Mouse (Mus musculus) olfactory bulb, adult 2 months (tissue): Measurements from ENCODE around the gene Orc3. TPM values are rescaled to one million over a fixed set of nuclear protein-coding genes. Genes with fewer than 3 reads are reported as not detected.
A peak's percentile ranks its signal among the peaks of the same experiment; 100 is the strongest.

Experiments
- H3K27ac ChIP-seq: fragments of 200-500 bp; 2 replicates; pipeline ENCODE4 v1.5.1; 2012; ENCODE audit warnings: low read depth, low read length; ENCODE audit not compliant: insufficient read depth
- H3K4me1 ChIP-seq: fragments of 200-500 bp; 2 replicates; pipeline ENCODE4 v1.6.1; 2012; ENCODE audit warnings: low read length; ENCODE audit not compliant: control insufficient read depth, insufficient read depth
- H3K4me3 ChIP-seq: fragments of 200-500 bp; 2 replicates; pipeline ENCODE4 v1.5.1; 2012; ENCODE audit warnings: mild to moderate bottlenecking, low read depth, low read length, moderate library complexity; ENCODE audit not compliant: insufficient read depth
- CTCF ChIP-seq: fragments of 200-500 bp; IDR thresholded peaks from 2 replicates; pipeline ENCODE4 v1.5.1; 2012; ENCODE audit warnings: low read depth, mild to moderate bottlenecking, low read length, moderate library complexity; ENCODE audit not compliant: insufficient read depth
- POLR2A ChIP-seq: fragments of 200-500 bp; IDR thresholded peaks from 2 replicates; pipeline ENCODE4 v1.6.1; 2012; ENCODE audit warnings: mild to moderate bottlenecking, low read depth, low read length, moderate library complexity; ENCODE audit not compliant: insufficient read depth
- WGBS: fragments of 180-500 bp; shearing (Covaris S2); methylation state at CpG from one replicate; pipeline ENCODE4 v1.1.7; 2018; 5-methylcytosine and 5-hydroxymethylcytosine counted together
- polyA plus RNA-seq: library from polyadenylated mRNA; stranded (reverse); fragments of >200 nt; gene quantifications from 2 replicates; pipeline ENCODE4 v1.2.4, GENCODE M21; 2012; ENCODE audit warnings: low replicate concordance; ENCODE audit not compliant: missing spikeins, insufficient read depth, insufficient read length

Gene Orc3
- polyA plus RNA-seq, 1 experiment, result not detected

DNA sequence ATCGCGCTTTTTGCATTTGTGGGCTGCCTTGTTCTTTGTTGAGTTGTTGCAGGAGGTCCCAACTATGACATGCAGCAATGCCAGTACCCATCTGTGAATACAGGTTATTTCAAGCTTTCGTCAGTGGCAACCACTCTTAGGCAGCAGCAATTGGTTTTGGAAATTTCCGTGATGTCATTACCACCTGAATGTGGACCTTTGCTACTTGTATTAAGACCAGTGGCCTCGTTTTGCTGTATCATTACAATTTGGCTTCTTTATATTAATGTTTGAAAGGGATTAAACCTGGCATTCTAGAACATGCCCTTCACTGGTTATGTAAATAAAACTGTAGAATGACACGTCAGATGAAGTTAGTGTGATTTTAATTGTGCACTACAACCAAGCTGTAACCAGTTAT is 48.5 kb downstream of the Orc3 start:
- WGBS, result 74% methylated on average over 6 of the region's 6 CpGs
- Histone ChIP-seq H3K4me1 (no peaks in the 10 kb centered on the region), H3K4me3 (no peak overlapping the region), H3K27ac (no peak overlapping the region)
- TF ChIP-seq CTCF, result no peak
- no peak for TF ChIP-seq POLR2A

- no peak overlapping the region for H3K4me3 ChIP-seq
- no peaks in the 10 kb centered on the region for H3K4me1 ChIP-seq
- H3K27ac ChIP-seq, result no peak overlapping the region
- WGBS, result 36% methylated on average over 4 of the region's 4 CpGs
- no peak for TF ChIP-seq POLR2A
- TF ChIP-seq CTCF, result no peak
These were observed 53.8 kb downstream of the Orc3 start for GRCm38 (mm10) chr4:34560971-34561370.

- Histone ChIP-seq H3K27ac (no peak overlapping the region), H3K4me1 (peaks cover 5% of the 10 kb centered on the region; the same call in 1 of the 2 replicates), H3K4me3 (no peak overlapping the region)
- TF ChIP-seq CTCF (no peak), POLR2A (no peak)
These were observed 58.6 kb downstream of the Orc3 start for GRCm38 (mm10) chr4:34556183-34556582.

DNA sequence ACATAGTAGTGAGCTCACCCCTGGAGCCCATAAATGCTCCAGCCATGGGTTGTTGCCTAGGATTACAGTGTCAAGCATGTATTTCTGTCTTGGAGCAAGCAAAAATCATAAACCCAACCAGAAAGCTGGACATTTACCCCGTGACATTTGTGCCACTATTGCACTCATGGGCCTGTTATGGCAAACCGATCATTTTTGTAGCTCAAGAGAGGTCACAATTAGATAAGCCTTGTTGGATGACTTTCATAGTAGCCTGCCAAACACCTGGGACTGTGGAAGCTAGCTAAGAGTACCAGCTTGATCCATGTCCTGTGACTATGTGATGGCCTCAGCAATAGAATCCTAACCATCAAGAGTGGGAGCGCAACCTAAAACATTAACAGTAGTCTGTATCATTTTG is 59.1 kb downstream of the Orc3 start:
- peaks cover 5% of the 10 kb centered on the region; the same call in 1 of the 2 replicates for H3K4me1 ChIP-seq
- TF ChIP-seq POLR2A, result no peak
- TF ChIP-seq CTCF, result no peak
- no peak overlapping the region for H3K4me3 ChIP-seq
- WGBS, result 92% methylated on average over 3 of the region's 3 CpGs
- no peak overlapping the region for H3K27ac ChIP-seq

- WGBS, result 10% methylated on average over 1 of the region's 1 CpGs
- no peak for TF ChIP-seq CTCF
- Histone ChIP-seq H3K4me3 (no peak overlapping the region), H3K27ac (no peak overlapping the region), H3K4me1 (peaks cover 5% of the 10 kb centered on the region; the same call in 1 of the 2 replicates)
These were observed 60.1 kb downstream of the Orc3 start for GRCm38 (mm10) chr4:34554596-34554995.

DNA sequence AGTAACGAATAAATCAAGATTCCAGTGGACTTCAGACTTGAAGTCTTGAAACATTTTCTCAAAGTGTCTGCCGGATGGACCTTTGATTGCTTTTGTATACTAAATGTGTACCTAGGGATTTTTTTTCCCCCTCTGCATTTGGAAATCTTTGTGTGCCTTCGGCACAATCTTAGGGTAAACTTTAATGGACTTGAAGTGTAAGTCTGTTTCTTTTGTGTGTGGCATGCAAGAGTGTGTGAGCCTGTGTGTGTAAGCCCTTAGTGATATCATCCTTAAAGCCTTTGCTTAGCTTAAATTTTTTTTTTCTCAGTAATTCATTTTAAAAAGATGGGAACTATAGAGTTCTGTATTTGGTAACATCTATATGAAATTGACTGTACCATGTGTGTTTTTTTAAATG is 62.8 kb downstream of the Orc3 start:
- H3K4me1 ChIP-seq, result peaks cover 5% of the 10 kb centered on the region; the same call in 1 of the 2 replicates
- H3K4me3 ChIP-seq, result no peak overlapping the region
- TF ChIP-seq POLR2A (no peak), CTCF (no peak)
- 2% methylated on average over 3 of the region's 3 CpGs for WGBS
- no peak overlapping the region for H3K27ac ChIP-seq

- H3K27ac ChIP-seq, result peak overlapping the region; percentile 83
- H3K4me3 ChIP-seq, result peak overlapping the region; percentile 82
- under 1% methylated on average over 50 of the region's 50 CpGs for WGBS
- peaks cover 5% of the 10 kb centered on the region; the same call in 1 of the 2 replicates for H3K4me1 ChIP-seq
- TF ChIP-seq POLR2A (no peak), CTCF (no peak)
These were observed 63.5 kb downstream of the Orc3 start for GRCm38 (mm10) chr4:34551098-34551809.

GRCm38 (mm10) chr4:34550748-34551097 is 64.0 kb downstream of the Orc3 start, which contains the start of gene Akirin2:
Gene Akirin2 (plus strand): TSS chr4:34550937.
- Histone ChIP-seq H3K4me3 (peak within 1 kb of the TSS; percentile 82), H3K4me1 (peaks cover 5% of the 10 kb centered on the region; the same call in 1 of the 2 replicates), H3K27ac (peak within 1 kb of the TSS; percentile 83)
- WGBS, result under 1% methylated on average over 52 of the region's 53 CpGs
- no peak for TF ChIP-seq CTCF
- no peak for TF ChIP-seq POLR2A

- Histone ChIP-seq H3K4me3 (peak overlapping the region; percentile 82), H3K4me1 (peaks cover 5% of the 10 kb centered on the region; the same call in 1 of the 2 replicates), H3K27ac (peak overlapping the region; percentile 83; the same call in 1 of the 2 replicates)
- WGBS, result under 1% methylated on average over 38 of the region's 38 CpGs
- TF ChIP-seq CTCF (no peak), POLR2A (peak; percentile 93)
These were observed 64.6 kb downstream of the Orc3 start for GRCm38 (mm10) chr4:34549981-34550747.
